Mouse (Mus musculus): Measurements from ENCODE around the gene Rhbdf2.
A peak's percentile ranks its signal among the peaks of the same experiment; 100 is the strongest.

Rhbdf2 gene

DNA sequence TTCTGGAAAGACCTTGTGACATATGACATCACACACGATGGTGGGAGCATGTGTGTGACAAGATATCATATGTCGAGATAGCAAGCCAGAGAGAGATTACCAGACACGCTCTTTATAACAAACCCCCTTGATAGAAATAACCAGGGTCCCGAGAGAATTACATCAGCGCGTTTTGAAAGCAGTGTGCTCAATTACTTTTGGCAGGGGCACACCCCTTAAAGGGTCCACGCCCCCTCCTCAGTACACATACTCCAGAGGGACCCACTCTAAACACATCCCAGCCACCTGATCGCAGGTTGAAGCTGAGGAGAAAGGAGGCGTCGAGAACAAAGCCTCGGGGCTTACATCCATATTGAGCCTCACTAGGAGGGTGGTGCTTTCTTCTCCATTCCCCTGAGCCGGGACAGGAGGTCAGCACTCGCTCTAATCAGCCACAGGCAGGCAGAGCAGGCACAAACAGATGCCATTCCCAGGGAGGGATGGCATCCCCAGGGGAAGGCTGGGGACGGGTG is 37.7 kb downstream of the Rhbdf2 start:
- no peak for DNase-seq (ENCODE audit: low spot score in 2 of 2)

DNA sequence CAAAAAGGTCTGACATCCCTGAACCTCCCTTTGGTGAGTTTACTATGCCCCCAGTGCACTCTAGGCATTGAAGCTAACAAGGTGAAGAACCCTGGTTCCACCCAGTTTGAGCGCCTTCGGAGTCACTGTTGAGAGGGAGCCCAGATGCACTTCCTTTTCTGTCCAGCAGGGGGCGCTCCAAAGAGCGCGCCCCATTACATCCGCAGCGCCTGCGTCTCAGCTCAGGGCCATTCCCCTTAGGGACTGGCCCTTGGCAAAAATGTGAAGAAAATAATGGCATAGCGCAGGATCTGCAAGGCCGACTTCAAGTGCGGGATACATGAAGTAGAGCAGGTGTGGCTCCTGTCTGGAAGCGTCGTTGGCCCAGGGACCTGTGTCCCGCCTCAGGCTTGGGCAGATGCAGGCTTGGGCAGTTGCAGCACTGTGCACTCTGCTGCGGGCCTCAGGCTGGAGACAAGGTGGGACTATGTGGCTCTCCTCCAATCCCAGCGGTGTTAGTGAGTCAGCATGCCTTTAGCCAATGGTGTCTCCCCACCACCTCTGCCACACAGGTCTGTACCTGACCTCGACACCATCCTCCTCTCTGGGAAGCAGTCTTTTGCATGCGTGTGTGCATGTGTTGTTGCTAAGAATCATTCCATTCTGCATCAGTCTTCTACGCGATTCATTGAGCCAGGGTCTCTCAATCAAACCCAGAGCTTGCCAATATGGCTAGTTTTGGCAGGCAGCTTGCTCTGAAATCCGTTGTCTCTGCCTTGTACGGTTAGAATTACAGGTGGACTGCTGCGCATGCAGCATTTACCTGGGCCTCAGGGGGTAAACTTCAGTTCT is 39.8 kb downstream of the Rhbdf2 start:
- peak in 1 of 2 experiments; percentile 79 for DNase-seq (ENCODE audit: low spot score in 2 of 2)

DNA sequence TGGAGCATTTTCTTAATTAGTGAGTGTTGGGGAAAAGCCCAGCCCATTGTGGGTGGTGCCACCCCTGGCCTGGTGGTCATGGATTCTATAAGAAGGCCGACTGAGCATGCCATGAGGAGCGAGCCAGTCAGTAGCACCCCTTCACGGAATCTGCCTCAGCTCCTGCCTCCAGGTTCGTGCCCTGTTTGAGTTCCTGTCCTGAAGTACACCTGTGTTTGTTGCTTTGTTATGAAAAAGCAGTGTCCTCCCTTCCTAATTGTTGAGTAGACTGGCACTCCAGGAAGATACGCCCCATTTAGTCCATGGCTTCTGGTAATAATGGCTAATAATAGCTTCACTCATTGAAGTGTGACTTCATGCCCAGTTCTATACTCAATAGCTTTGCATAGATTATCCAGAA is 40.5 kb downstream of the Rhbdf2 start, which contains the start of gene Aanat:
Aanat (plus strand) TSS at position 123 of the 400 bp plus-strand sequence.
- DNase-seq (ENCODE audit: low spot score in 2 of 2) = no peak

DNA sequence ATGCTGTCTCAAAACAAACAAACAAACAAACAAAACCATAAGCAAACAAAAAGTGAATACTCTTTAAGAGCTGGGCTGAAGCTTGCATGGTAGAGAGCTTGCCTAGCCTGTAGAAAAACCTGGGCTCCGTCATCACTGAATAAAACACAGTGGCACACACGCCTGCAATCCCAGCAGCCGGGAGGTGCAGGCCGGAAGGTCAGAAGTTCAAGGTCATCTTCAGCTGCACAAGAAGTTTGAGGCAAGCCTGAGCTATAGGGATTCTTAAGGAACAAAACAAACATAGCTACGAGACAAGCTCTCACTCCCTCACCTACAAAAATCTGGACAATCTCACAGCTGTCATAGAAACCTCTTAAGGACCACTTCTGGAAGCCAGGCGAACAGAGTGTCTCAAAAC is 41.1 kb downstream of the Rhbdf2 start:
- no peak for DNase-seq (ENCODE audit: low spot score in 2 of 2)

DNA sequence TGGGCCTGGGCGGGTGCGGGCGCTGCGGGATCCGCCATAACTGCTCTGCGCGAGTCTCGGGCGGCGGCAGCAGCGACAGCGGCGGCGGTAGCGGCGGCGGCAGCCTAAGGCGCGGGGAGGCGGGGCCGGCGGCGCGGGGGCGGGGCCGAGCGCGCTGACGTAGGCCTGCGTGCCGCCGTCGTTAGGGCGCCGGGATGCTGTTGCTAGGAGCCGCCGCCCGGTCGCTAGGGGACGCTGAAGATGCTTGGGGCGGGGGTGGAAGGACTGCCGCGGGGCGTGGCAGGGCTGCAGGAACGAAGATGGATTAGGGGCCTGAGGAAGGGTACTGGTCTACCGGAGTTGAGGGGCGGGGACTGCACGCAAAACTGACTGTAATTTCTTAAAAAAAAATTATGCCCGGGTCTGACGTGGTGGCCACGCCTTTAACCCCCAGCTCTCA is 45.4 kb downstream of the Rhbdf2 start, which contains the start of gene Ube2o:
Ube2o (minus strand) TSS at position 72 of the 439 bp plus-strand sequence.
- DNase-seq (ENCODE audit: low spot score in 2 of 2) = peak; percentile 42 to 83

DNA sequence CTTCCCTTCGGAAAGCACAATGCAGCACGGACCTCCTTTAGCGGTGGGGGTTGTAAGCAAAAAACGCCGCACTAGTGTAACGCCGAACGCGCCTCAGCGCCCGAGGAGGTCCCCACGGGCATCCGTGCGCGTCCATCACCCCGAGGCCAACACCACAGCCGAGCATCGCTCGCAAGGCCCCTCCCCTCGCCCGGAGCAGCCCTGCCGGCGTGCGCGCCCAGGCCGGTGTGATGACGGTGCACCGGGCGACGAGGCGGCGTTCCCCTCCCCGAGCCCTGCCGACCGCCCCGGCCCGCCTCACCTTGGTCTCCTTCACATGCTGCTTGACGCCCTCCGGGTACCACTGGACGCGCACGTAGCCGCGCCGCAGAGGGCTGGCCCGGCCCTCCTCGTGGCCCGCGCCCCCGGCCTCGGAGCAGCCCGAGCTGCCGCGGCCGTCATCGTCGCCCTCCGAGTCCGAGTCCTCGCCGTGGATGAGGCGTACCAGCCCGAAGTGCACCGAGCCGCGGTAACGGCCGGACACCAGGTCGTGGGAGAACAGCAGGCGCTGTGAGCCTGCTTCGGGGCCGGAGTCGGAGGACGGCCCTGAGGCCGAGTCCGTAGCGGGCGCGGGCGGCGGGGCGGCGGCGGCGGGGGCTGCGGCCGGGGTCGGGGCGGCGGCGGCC is 46.0 kb downstream of the Rhbdf2 start:
- peak in 1 of 2 experiments; percentile 40 for DNase-seq (ENCODE audit: low spot score in 2 of 2)

DNA sequence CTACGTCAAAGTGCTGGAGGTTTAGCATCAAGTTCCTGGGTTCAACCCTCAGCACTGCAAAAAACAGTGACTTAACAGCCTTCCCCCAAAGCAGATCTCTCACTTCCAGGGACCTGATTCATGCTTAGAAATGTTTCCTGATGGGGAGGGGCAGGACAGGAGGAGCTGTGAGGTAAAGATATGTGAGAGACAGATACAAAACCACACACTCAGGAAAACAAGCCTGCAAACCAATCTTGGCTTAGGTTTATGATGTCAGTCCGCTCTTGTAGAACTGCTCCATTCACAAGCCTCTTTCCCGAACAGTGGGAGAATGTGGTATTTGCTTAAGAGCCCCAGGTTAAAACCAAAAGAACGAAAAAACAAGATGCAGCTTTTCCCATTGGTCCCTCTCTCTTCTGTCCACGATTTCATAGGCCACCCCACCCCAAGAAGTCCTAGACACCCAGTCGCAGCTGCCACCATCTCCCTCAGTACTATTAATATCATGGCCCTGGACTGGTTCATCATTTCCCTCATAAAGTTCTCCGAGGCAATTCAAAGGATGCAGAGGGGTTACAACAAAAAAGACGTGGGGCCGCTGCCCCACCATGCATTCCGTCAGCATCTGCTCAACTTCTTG is 46.7 kb downstream of the Rhbdf2 start:
- DNase-seq (ENCODE audit: low spot score in 2 of 2) = peak in 1 of 2 experiments; percentile 17

DNA sequence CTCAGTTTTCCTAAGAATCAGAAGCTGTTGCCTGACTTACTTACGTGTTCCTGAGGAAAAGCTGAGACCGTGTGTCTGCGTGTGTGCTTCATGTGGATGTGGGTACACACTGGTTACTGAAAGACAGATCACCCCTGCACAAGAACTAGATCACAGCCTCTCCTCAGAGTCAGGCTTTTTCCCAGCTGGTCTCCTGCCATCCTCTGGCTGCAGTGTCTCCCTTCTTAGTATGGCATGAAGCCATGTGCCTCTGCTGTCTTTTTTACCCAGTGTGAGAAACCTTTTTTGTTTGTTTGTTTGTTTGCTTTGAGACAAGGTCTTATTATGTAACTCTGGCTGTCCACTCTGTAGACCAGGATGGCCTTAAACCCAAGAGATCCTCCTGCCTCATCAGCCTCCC is 47.5 kb downstream of the Rhbdf2 start:
- DNase-seq (ENCODE audit: low spot score in 2 of 2) = no peak

DNA sequence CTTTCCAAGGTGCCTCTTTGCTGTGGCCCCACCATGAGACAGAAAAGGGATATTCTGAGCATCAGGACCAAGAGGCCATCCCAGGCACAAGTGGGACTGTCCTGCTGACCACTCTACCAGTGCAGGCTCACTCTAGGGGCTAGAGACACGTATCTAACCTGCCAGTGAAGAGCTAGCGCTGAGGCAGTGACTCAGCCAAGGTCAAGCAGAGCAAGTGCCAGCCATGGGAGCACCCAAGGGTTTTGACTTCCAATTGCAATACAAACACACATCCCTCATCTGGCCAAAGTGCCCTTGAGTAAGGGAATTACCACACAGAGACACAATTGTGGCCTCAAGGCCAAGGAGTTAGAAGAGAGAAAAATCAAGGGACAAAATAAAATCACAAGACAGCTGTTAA is 51.4 kb downstream of the Rhbdf2 start:
- DNase-seq (ENCODE audit: low spot score in 2 of 2) = no peak

DNA sequence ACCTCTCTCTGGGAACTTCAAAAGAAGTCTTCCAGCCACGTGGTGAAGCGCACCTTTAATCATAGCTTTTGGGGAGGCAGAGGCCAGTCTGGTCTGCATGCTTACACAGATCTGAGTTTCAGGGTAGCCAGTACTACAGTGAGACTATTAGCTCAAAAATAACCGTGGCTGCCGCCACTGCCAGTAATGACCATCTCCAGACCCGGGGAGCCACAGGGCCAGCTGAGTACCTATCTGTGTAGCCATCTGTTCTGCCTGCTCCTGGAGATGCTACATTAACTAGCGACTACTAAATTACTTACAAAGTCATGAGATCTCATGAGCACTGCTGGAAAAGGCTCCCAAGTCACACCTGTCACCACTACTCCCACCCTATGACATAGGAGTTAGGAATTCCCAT is 51.8 kb downstream of the Rhbdf2 start:
- no peak for DNase-seq (ENCODE audit: low spot score in 2 of 2)

DNA sequence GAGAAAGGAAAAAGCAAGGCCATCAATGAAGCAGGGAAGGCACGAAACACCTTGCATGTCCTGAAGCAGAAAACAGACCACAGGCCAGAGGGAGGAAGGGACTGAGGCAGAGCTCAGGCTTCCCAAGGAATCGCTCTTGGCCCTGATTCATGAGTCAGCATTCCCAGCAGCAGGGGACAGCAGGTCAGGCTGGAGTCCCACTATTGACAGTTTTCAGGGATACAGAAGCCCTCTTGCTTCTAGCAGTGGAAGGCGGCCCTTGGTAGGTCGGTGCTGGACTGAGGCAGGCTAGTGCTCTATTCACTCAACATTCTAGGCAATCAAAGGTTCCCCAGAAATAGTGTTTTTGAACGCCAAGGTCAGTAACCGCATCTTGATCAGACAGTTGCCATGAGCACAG is 52.3 kb downstream of the Rhbdf2 start:
- no peak for DNase-seq (ENCODE audit: low spot score in 2 of 2)

DNA sequence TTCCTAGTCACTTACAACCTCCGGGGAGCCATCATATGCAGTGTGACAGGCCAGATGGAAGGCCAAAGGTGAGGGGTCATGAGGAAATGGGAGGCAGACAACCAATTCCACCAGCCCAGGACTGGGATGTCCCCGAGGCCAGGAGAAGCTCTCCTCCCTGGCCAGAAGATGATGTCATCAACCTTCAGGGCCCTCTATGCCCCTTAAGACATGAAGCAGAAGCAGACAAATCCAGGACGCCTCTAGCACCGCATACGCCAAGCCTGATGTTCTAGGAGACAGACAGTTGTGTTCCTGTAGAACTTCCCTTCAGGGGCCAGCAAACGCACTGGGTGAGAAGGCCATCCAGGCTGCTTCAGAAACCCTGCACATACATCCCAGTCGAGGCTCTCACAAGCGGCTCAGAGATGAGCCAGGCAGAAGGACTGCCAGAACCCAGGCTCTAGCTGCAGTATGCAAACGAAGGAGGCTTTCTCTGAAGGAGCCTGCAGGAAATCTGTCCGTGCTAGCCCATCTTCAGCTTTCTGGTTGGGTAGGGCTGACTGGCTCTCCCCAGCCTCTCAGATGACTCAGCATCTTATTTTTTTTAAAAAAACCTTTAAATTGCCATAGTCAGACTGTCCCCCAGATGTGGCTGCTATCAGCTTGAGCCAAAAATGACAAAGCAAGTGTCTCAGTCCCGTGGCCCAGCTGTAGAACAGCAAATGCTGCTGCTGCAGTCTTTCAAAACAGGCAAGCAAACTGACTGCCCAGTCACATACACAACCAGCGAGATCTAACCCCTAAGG is 53.9 kb downstream of the Rhbdf2 start:
- peak in 1 of 2 experiments; percentile 64 for DNase-seq (ENCODE audit: low spot score in 2 of 2)

DNA sequence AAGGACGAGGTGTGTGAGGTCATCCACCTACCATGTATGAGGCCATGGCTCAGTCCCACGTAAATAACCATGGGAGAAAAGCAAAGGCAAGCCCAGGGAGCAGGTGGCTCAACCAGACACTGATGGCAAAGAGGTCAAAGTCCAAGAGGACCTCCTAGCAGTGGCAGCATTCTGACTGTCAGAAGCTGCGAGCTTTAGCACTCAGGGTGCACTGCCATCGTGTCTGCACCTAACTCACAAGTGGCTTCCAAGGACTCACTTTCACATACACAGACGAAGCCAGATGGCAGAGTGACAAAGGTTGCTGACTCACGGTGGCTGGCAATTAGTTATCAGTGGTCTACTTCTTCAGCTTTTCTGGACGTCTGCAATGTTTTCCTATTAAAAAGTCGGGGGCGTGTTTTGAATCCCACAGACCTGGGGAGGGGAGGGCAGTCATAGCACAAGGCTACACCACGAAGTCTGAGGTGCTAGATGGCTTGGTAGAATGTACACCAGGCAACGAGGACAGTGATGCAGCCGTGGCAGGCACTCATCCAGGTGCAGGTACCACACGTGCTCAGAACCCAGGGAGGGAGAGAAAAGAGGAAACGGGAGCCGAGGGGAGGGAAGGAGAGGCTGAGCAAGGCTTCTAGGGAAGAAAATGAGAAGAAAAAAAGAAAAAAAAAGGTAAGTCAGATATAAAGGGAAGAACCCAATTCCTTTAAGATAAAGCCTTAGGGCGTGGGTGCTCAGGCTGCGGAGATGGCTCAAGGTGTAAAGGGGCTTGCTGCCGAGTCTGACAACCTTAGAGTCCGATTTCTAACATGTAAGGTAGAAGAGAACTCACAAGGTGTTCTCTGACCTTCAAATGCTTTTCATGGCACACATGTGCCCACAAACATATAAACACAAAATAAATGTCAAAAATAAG is 54.8 kb downstream of the Rhbdf2 start:
- DNase-seq (ENCODE audit: low spot score in 2 of 2) = no peak

DNA sequence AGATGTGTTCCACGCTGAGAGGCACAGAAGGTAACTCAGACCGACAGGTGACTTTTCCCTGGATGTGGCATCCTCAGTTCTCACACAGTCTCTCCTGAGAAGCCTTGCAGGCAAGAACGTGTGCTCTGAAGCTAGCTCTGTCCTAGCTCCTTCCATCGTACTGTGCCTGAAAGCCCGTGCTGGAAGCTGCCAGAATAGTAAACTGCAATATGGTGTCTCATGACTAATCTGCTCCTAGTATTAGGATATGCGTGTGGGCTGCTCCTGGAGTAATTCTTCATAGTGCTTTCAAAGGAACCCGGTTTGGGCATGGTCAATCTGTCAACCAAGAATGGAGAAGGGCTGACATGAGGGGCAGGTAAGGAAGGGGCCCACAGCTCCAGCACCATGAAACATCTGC is 56.0 kb downstream of the Rhbdf2 start:
- no peak for DNase-seq (ENCODE audit: low spot score in 2 of 2)

DNA sequence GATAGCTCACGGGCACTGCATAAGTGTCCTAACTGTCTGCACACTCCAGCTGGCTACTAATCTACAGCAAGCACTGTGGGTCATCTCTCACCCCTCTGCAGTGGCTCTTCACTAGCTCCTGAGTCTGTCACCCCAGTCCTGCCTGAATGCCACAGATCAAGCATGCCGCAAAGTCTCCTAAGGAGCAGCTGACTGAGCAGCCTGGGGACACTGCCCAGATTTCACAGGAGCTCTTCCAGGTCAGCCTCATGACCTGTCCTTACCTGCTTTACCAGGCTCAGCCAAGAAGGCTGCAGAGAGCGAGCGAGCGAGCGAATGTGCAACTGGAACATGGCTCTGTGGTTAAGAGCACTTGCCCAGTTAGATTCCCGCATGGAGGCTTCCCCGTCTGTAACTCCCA is 59.3 kb downstream of the Rhbdf2 start:
- DNase-seq (ENCODE audit: low spot score in 2 of 2) = no peak

DNA sequence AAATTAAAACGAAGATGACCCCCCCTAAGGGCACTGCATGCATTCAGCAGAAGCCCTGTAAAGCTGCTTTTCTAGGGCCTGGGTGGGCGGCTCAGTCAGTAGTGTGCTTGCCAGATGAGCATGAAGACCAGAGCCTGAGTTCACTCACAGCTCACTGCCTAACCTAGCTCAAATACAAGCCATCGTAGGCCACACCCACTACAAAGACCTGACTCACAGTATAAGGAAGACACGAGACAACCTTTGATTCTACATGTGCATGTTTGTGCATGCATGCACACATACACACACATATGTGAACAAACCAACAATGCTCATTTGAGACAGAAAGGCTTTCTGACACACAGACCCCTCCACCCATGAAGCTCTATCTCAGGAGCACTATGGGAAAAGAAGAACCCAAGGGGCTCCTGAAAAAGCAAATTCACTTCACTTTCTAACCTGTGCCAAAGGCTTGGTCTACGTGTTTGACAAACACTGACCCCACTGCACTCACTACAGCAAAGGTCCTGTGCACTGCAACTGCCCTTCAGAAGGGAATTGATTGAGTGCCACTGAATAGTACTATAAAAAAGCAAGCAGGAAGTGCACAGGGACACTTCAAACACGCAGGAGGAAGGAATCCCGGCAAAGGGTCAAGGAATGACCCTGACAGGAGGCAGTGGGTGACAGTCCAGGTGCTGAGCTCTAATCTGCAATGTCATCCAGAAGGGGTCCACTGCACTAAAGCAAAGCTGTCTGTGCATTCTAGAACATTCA is 61.4 kb downstream of the Rhbdf2 start:
- DNase-seq (ENCODE audit: low spot score in 2 of 2) = no peak

DNA sequence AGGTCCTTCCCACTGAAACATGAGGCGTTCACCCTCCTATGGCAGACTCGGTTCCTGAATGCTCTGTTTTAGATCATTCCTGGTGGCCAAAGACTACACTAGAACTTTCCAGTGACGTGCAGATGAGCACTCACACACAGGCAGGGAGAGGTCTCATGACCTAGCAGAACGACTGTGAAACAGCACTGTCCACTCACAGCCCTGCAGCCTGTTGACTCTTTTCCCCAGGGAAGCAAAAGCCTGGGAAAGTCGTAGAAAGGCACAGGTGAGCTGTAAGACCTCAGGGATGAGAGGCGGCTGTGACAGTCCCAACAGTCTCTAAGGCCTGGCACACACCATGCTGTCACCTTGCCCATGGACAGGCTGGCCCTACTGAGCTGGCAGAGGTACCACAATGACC is 70.5 kb downstream of the Rhbdf2 start:
- no peak for DNase-seq (ENCODE audit: low spot score in 2 of 2)

DNA sequence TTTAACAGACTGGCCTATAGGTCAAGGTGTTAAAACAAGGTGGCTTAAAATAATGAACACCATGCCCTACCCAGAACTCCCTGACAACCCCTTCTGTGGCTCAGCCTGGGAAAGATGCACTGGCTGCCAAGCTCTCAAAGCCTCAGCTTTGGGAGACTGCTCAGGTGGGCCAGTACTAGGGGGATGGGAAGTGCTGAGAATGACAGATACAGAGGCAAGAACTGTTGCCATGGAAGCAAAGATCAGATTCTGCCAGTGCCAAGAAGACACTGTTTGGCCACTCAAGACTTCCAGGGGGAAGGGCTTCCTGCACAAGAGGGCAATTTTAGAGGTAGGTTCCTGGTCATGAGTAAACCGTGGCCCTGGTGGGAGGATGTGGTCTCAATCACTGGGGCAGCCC is 71.2 kb downstream of the Rhbdf2 start:
- DNase-seq (ENCODE audit: low spot score in 2 of 2) = no peak

DNA sequence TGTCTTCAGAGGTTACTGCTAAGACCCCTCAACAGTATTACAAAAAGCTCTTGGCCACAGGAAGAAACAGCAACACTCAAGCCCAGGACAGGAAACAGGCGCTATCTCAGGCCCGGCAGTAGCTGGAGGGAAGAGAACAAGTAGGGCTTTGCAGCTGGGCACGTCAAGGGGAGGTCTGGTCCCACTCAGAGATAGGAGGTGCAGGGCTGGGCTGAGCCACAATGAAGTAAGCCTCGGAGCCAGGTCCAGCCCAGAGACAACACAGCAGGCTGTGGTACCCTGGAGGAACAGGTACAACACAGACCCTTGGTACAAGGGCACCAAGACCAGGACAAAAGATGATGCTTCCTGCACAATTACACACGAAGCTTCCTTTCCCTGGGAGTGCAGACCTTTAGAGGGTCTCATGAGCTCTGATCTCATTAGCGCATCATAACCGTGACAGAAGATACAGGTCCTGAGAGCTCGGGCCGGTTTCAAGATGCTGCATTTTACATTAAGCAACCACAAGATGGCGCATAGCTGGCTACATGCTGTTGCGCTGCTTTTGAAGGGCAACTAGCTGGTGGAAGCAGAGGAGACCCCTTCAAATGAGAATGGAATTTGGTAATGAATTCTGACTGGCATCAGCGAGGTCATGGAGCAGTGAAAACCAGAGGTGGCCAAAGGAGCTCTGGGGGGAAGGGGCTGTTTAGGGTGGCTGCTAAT is 72.5 kb downstream of the Rhbdf2 start:
- DNase-seq (ENCODE audit: low spot score in 2 of 2) = peak in 1 of 2 experiments; percentile 44
